Mouse (Mus musculus) CH12.LX (cell line): ENCODE data around the gene Emc6.

ENCODE experiments used
- MAZ ChIP-seq: IDR thresholded peaks from 2 replicates; pipeline ENCODE4 v1.6.1; 2012; ENCODE audit warnings: low read depth, mild to moderate bottlenecking, inconsistent platforms, low read length, improper control_type of control experiment, moderate library complexity
- MYC ChIP-seq: IDR thresholded peaks from 2 replicates; pipeline ENCODE4 v1.6.1; 2011; ENCODE audit warnings: low read depth, mild to moderate bottlenecking, improper control_type of control experiment, low read length
- TCF12 ChIP-seq: IDR thresholded peaks from 2 replicates; pipeline ENCODE4 v1.6.1; 2014; ENCODE audit warnings: low read depth, mild to moderate bottlenecking, inconsistent platforms, low read length, improper control_type of control experiment

- TF ChIP-seq MYC (no peak), MAZ (no peak), TCF12 (no peak)
These were observed 49.0 kb upstream of the Emc6 start for GRCm38 (mm10) chr11:73225856-73226255.
